Mouse (Mus musculus) stomach, embryonic 16.5 days (tissue): Measurements from ENCODE around the gene Tmprss4. TPM values are rescaled to one million over a fixed set of nuclear protein-coding genes. Genes with fewer than 3 reads are reported as not detected.

Experiments
- ATAC-seq: fragments of 200-750 bp; cut with Nextera tagmentation; 2 replicates; pipeline ENCODE4 v1.8.0; 2017; ENCODE audit warnings: moderate number of reproducible peaks, moderate TSS enrichment; ENCODE audit not compliant: insufficient read depth, low FRiP score
- H3K27ac ChIP-seq: fragments of 300-500 bp; sonication (generic); 2 replicates; pipeline ENCODE4 v1.5.1; 2014; ENCODE audit warnings: low read length
- H3K27me3 ChIP-seq: fragments of 300-500 bp; sonication (generic); 2 replicates; pipeline ENCODE4 v1.6.1; 2014; ENCODE audit warnings: low read length, control low read depth, mixed read lengths; ENCODE audit not compliant: control insufficient read depth, insufficient read depth
- H3K36me3 ChIP-seq: fragments of 300-500 bp; sonication (generic); 2 replicates; pipeline ENCODE4 v1.6.1; 2014; ENCODE audit warnings: low read length; ENCODE audit not compliant: control insufficient read depth, insufficient read depth
- H3K4me1 ChIP-seq: fragments of 300-500 bp; sonication (generic); 2 replicates; pipeline ENCODE4 v1.6.1; 2014; ENCODE audit warnings: low read length, control low read depth, mixed read lengths; ENCODE audit not compliant: control insufficient read depth, insufficient read depth
- H3K4me2 ChIP-seq: fragments of 300-500 bp; sonication (generic); 2 replicates; pipeline ENCODE4 v1.6.1; 2014; ENCODE audit warnings: low read depth, low read length, mixed read lengths
- H3K4me3 ChIP-seq: fragments of 300-500 bp; sonication (generic); replicated peaks from 2 replicates; pipeline ENCODE4 v1.5.1; 2014; ENCODE audit warnings: mild to moderate bottlenecking, low read length
- H3K9ac ChIP-seq: fragments of 300-500 bp; sonication (generic); 2 replicates; pipeline ENCODE4 v1.6.1; 2014; ENCODE audit warnings: low read length
- H3K9me3 ChIP-seq: fragments of 300-500 bp; sonication (generic); replicated peaks from 2 replicates; pipeline ENCODE4 v1.6.1; 2016; ENCODE audit warnings: low read length, control low read depth; ENCODE audit not compliant: control insufficient read depth
- WGBS: fragments of 180-500 bp; shearing (Covaris S2); extraction: QIAGEN DNeasy Blood & Tissue Kit; methylation state at CpG from one replicate; pipeline ENCODE4 v1.1.7; 2014; 5-methylcytosine and 5-hydroxymethylcytosine counted together
- polyA plus RNA-seq: library from polyadenylated mRNA; unstranded; fragments of >200 nt; fragmentation: Nextera tagmentation; extraction: Ambion mirVana; gene quantifications from 2 replicates; pipeline ENCODE4 v1.2.1, GENCODE M21; 2015

Gene Tmprss4
- 31.5 and 40.1 TPM in 2 replicates for polyA plus RNA-seq

- no peaks in the 10 kb centered on the region for H3K36me3 ChIP-seq
- peak within 1 kb of the TSS; percentile 49 for H3K4me2 ChIP-seq
- 62% methylated on average over 8 of the region's 8 CpGs for WGBS
- H3K9me3 ChIP-seq = no peaks in the 10 kb centered on the region
- peak within 1 kb of the TSS; percentile 85 for H3K27ac ChIP-seq
- peak; percentile 92 for ATAC-seq
- peak within 1 kb of the TSS; percentile 40 for H3K9ac ChIP-seq
- H3K4me1 ChIP-seq = 0 out of 2 replicates have a peak, but pooled peaks cover 4% of the 10 kb centered on the region
- peak within 1 kb of the TSS; percentile 38 for H3K4me3 ChIP-seq
- H3K27me3 ChIP-seq = no peaks in the 10 kb centered on the region
Measured at GRCm38 (mm10) chr9:45203797-45204410, at the start of gene Tmprss4. Tmprss4 (minus strand) TSS chr9:45204092.

GRCm38 (mm10) chr9:45252395-45252794, 48.5 kb upstream of the Tmprss4 start:
- Histone ChIP-seq H3K27me3 (no peaks in the 10 kb centered on the region), H3K4me1 (no peaks in the 10 kb centered on the region), H3K36me3 (no peaks in the 10 kb centered on the region), H3K9me3 (no peaks in the 10 kb centered on the region), H3K27ac (no peak overlapping the region), H3K4me3 (no peak overlapping the region), H3K9ac (no peak overlapping the region), H3K4me2 (no peak overlapping the region)
- no peak for ATAC-seq
- WGBS = 67% methylated on average over 6 of the region's 6 CpGs

- no peaks in the 10 kb centered on the region for H3K9me3 ChIP-seq
- ATAC-seq = no peak
- WGBS = 64% methylated on average over 4 of the region's 4 CpGs
Measured at GRCm38 (mm10) chr9:45251990-45252389, 48.1 kb upstream of the Tmprss4 start.

GRCm38 (mm10) chr9:45251281-45251680, 47.4 kb upstream of the Tmprss4 start:
- H3K9me3 ChIP-seq = no peaks in the 10 kb centered on the region
- no peak overlapping the region for H3K4me3 ChIP-seq
- H3K4me1 ChIP-seq = no peaks in the 10 kb centered on the region
- H3K9ac ChIP-seq = no peak overlapping the region
- H3K36me3 ChIP-seq = no peaks in the 10 kb centered on the region
- no peak for ATAC-seq
- H3K4me2 ChIP-seq = no peak overlapping the region
- WGBS = 75% methylated on average over 3 of the region's 3 CpGs
- no peak overlapping the region for H3K27ac ChIP-seq
- H3K27me3 ChIP-seq = no peaks in the 10 kb centered on the region

More at GRCm38 (mm10) chr9:45251990-45252389, 48.1 kb upstream of the Tmprss4 start:
- H3K9ac ChIP-seq = no peak overlapping the region
- H3K4me2 ChIP-seq = no peak overlapping the region
- H3K4me1 ChIP-seq = no peaks in the 10 kb centered on the region
- H3K27me3 ChIP-seq = no peaks in the 10 kb centered on the region
- H3K27ac ChIP-seq = no peak overlapping the region
- no peaks in the 10 kb centered on the region for H3K36me3 ChIP-seq
- no peak overlapping the region for H3K4me3 ChIP-seq

GRCm38 (mm10) chr9:45250306-45250705, 46.4 kb upstream of the Tmprss4 start:
- no peaks in the 10 kb centered on the region for H3K27me3 ChIP-seq
- WGBS = 77% methylated on average over 7 of the region's 7 CpGs
- no peaks in the 10 kb centered on the region for H3K36me3 ChIP-seq
- H3K27ac ChIP-seq = no peak overlapping the region
- no peaks in the 10 kb centered on the region for H3K4me1 ChIP-seq
- H3K9ac ChIP-seq = no peak overlapping the region
- no peaks in the 10 kb centered on the region for H3K9me3 ChIP-seq
- no peak overlapping the region for H3K4me2 ChIP-seq
- no peak for ATAC-seq
- H3K4me3 ChIP-seq = no peak overlapping the region

GRCm38 (mm10) chr9:45247536-45247935, 43.6 kb upstream of the Tmprss4 start:
- Histone ChIP-seq H3K9ac (no peak overlapping the region), H3K4me1 (no peaks in the 10 kb centered on the region), H3K27ac (no peak overlapping the region), H3K9me3 (no peaks in the 10 kb centered on the region), H3K36me3 (no peaks in the 10 kb centered on the region), H3K4me2 (no peak overlapping the region), H3K4me3 (no peak overlapping the region), H3K27me3 (no peaks in the 10 kb centered on the region)
- WGBS = 61% methylated on average over 2 of the region's 2 CpGs
- no peak for ATAC-seq

- Histone ChIP-seq H3K4me2 (no peak overlapping the region), H3K27ac (peak overlapping the region; percentile 20; the same call in 1 of the 2 replicates), H3K27me3 (no peaks in the 10 kb centered on the region), H3K9me3 (no peaks in the 10 kb centered on the region), H3K9ac (no peak overlapping the region), H3K4me3 (no peak overlapping the region), H3K4me1 (no peaks in the 10 kb centered on the region), H3K36me3 (no peaks in the 10 kb centered on the region)
- WGBS = 79% methylated on average over 6 of the region's 6 CpGs
- peak; percentile 50; the same call in 1 of the 2 replicates for ATAC-seq
Measured at GRCm38 (mm10) chr9:45246060-45246459, 42.2 kb upstream of the Tmprss4 start.

GRCm38 (mm10) chr9:45245432-45245831, 41.5 kb upstream of the Tmprss4 start:
- Histone ChIP-seq H3K27me3 (no peaks in the 10 kb centered on the region), H3K4me1 (no peaks in the 10 kb centered on the region), H3K36me3 (no peaks in the 10 kb centered on the region), H3K4me2 (no peak overlapping the region), H3K27ac (no peak overlapping the region), H3K4me3 (no peak overlapping the region), H3K9me3 (no peaks in the 10 kb centered on the region), H3K9ac (no peak overlapping the region)
- ATAC-seq = no peak
- WGBS = 82% methylated on average over 1 of the region's 1 CpGs

- no peak overlapping the region for H3K9ac ChIP-seq
- no peaks in the 10 kb centered on the region for H3K36me3 ChIP-seq
- no peaks in the 10 kb centered on the region for H3K27me3 ChIP-seq
- no peak overlapping the region for H3K4me2 ChIP-seq
- H3K4me1 ChIP-seq = no peaks in the 10 kb centered on the region
- no peak overlapping the region for H3K4me3 ChIP-seq
- H3K27ac ChIP-seq = no peak overlapping the region
- WGBS = 68% methylated on average over 5 of the region's 5 CpGs
- no peak for ATAC-seq
- H3K9me3 ChIP-seq = no peaks in the 10 kb centered on the region
Measured at GRCm38 (mm10) chr9:45241397-45241796, 37.5 kb upstream of the Tmprss4 start.
